Mouse (Mus musculus): ENCODE measurements at regions not wholly inside any gene's neighbourhood (a gene's known extent, or its start where the extent isn't known, plus 50 kb on each side); places are given as distances from the start of the nearest gene placed in this dataset.

DNA sequence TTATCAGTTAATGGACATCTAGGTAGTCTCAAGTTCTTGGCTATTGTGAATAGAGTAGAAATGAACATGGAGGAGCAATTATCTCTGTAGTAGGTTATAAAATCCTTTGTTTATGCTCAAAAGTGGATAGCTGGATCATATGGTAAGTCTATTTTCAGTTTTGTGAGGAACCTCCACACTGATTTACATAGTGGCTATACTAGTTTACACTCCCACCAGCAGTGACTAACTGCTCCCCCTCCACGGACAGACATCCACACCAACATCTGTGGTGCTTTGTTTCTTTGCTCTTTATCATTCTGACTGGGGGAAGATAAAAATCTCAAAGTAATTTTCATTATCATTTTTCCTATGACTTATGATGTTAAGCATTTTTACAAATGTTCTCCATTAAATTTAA, 55.1 kb upstream of the Ppfia2 start:
- TF ChIP-seq CTCF (IDR thresholded peaks at IDR 0.05; ENCODE audit: borderline replicate concordance, extremely low read depth, insufficient read depth, insufficient read length) = no peak
- no peak for TF ChIP-seq POLR2A (IDR thresholded peaks at IDR 0.05; ENCODE audit: borderline replicate concordance, extremely low read depth, insufficient read depth, insufficient read length, poor library complexity, severe bottlenecking)
